Mouse (Mus musculus) embryo, embryonic 11.5 days (tissue): Measurements from ENCODE around the gene Mamld1.
"Not testable (repeated sequence)": the region's sequence is repeated elsewhere in the genome, so short reads cannot be mapped to it uniquely, and the experiment has no call there.

Experiments
- DNase-seq: peaks from one replicate; pipeline ENCODE4 v3.0.0-alpha.2; 2012; ENCODE audit warnings: low read depth, low spot score

The Mamld1 gene

DNA sequence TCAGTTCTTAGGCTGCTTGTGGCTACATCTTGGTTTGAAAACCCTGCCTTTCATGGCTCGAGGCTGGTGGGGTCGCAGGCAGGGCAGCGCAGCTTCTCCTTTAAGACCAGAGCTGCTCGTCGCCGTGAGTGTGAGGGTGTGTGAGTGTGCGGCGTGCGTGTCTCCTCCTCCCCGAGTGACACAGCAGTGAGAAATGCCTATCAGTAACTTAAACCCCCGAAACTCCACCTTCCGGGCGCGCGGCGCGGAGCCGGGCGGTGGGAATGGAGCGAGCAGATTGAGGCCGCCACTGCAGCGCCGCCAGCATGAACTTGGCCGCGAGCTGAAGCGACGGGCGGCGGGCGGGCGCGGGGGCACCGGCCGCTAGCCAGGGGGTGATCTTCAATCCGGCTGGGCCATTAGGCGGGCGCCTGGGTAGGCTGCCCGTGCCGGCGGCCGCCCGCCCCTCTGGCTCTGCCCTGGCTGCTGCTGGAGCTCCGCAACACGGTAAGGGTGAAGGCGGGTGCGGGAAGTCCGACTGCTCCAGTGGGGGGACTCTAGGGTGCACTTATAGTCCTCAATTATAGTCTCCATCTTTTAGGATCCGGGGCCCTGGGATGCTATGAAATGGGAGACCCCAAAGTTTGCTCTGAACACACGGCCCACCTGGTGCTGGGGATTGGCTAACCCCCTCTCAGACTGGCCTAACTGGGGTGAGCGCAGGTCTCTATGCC is at the start of gene Mamld1:
Gene Mamld1 (plus strand): TSS at position 393 of the 713 bp plus-strand sequence.
- DNase-seq, result no peak

GRCm38 (mm10) chrX:71024718-71025117 is 25.3 kb upstream of the Mamld1 start:
- no peak for DNase-seq

- no peak for DNase-seq
Observed at GRCm38 (mm10) chrX:71028007-71028406, 22.0 kb upstream of the Mamld1 start.

- not testable (repeated sequence) for DNase-seq
Observed at GRCm38 (mm10) chrX:71028976-71029375, 21.1 kb upstream of the Mamld1 start.

GRCm38 (mm10) chrX:71050677-71051311 is 738 bp downstream of the Mamld1 start:
- DNase-seq, result no peak

DNA sequence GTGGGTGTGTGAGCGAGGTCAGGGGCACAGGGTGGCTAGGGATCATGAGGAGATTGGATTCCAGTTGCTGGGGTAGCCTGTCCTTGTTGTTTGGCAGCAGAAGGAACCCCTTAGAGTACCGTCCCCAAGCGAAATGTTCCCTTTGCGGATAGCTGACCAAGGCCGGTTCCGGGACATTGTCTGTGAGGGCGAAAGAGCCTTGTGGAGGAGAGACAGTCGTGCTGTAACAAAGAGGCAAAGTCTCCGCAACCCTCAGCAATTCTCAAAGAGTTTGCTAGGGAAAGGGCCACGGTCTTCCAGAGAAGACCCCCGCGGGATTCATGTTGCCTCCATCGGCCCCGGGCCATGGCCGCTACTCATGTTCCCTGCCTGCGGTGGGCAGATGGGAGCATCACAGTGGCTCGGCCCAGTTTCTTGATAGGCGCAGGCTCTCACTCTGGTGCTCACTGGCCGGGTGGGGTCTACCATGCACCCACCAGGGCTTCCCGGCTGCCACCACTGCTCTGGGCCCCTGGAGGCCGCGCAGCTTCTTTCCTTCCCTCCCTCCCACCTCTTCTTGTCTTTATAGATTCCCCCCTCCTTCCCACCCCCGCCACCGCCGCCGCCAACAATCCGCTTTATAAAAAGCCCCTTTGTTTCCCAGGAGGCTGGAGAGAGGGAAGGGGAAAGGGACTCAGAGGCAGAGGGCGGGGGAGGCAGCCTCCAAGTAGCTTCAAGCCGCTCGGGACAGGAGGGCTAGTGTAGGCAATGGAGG is 1.5 kb downstream of the Mamld1 start:
- DNase-seq, result no peak

DNA sequence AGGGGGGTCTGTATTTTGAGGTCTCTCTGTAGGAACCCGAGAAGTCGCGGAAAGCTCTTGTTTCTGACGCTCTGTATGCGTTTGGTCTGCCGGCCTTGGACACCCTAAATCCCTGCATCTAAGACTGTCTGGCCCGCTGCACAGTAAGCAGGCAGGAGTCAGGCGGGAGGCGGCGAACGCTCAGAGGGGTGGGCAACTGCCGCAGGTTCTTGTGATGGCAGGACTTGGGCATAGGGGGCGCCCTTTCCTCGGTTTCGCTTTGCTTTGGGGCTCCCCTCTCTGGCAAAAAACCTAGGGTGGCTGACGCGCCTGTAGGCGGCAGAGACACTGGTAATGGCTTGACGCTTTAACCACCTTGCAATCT is 2.0 kb downstream of the Mamld1 start:
- no peak for DNase-seq

DNA sequence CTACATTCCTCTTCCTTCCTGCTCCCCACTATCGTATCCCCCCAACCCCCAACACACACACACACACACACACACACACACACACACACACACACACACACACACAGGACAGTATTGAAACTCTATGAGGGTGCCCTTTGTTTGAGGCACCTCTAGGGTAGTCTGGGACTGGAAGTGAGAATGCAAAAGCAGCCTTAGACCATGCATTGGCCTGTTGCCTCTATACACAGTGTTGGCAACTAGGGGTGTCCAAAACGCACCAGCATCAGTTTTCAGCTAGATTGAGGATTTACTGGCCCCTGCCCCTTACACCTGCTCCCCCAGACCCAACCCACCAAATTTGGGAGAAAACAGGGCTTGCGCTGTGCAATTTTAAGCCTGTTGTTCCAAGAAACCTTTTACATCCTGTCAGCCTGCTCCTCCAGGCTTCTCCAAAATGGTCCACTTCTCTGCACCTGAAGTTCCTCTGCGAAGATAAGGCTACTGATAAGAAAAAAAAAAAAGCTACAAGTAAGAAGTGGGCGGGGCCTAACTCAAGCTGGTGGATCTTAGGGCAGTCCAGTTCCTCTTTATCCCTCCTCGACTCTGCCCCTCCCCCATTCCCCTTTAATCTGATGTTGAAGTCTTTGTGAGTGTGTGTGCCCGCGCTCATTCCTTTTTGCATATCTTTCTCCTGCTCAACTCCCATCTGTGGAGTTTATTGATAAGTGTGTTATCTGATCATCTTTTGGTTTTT is 2.6 kb downstream of the Mamld1 start:
- no peak for DNase-seq

DNA sequence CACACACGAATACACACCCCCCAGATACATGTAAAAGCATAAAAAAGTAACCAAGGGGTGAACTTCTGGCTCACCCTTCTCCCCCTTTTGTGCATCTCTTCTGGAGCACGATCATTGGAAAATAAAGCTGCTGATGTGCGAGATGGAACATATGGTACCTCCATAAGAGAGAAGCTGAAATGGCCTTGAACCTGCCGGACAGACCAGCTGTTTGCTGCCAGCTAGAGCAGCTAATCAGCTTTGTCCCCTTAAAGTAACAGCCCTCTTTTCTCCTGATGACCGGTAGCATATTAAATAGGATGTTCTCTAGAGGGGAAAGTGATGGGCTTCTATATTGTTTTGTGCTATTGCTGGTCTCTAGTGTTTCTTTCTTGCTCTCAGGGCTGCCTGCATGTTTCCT is 3.2 kb downstream of the Mamld1 start:
- DNase-seq, result no peak

- no peak for DNase-seq
Observed at GRCm38 (mm10) chrX:71056968-71057367, 6.9 kb downstream of the Mamld1 start.

- no peak for DNase-seq
Observed at GRCm38 (mm10) chrX:71085092-71085807, 35.2 kb downstream of the Mamld1 start.

DNA sequence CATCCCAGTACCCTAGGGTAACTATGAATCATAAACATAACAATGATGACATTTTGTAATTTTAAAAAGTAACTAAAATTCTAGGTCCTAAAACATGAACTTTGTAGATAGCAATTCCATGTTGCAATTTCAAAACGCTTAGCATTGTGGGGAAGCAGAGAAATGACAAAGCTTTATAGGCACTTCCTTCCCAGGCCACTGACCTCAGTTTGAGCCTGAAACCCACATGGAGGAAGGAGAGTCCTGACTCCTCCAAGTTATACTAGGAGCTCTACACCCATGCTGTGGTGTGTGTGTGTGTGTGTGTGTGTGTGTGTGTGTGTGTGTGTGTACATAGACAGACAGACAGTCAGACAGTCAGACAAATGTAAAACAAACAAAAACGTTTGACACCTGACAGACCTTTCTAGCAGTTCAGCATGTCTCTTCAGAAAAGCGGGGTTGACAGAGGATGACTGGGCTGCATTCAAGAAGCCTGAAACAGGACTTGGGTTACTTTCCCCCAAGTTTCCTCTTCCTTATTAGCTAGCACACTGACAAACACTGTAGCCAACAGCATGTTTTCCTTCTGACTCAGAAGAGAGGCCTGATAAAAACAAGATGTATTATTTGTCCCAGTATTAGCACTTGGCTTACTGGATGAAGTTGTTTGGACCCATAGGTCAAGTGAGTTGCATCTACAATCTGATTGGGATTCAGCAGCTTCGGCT is 37.5 kb downstream of the Mamld1 start:
- DNase-seq, result no peak

- DNase-seq, result no peak
Observed at GRCm38 (mm10) chrX:71088080-71088414, 38.0 kb downstream of the Mamld1 start.

DNA sequence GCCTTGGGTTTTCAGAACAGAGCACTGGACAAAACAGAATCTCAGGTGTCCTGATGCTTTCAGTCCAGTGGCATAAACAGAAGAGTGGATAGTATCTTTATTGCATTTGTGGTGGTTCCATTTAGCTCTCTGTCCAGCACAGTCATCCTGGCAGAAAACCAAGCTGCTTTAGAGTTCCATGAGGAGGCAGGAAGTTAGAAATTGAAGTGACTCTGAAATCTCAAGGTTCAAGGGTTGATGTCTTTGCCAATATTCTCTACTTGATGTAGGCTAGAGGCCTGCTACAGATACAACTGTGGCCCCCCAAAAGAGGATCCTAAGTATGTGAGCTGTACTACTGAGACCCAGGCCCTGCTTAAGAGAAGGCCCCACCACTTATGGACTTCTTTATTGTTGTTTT is 55.8 kb downstream of the Mamld1 start:
- no peak for DNase-seq

DNA sequence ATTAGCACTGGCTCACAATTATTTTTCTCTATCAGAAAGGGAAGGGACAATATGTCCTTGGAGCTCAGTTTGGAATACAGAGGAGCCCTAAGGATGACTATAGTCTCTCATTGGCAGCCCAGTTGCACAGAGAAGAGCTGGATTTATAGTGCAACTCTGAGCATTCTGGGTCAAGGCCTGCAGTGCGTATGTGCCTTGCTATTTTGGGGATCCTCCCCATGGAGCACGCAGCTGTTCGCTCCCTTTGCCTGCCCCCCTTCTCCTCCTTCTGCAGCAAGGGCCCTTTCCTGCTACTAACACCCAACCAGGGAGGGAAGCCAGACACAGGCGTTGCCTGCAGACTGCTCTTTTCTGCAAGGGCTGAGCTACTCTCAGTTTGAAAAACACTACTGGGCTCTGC is 56.3 kb downstream of the Mamld1 start:
- DNase-seq, result no peak

DNA sequence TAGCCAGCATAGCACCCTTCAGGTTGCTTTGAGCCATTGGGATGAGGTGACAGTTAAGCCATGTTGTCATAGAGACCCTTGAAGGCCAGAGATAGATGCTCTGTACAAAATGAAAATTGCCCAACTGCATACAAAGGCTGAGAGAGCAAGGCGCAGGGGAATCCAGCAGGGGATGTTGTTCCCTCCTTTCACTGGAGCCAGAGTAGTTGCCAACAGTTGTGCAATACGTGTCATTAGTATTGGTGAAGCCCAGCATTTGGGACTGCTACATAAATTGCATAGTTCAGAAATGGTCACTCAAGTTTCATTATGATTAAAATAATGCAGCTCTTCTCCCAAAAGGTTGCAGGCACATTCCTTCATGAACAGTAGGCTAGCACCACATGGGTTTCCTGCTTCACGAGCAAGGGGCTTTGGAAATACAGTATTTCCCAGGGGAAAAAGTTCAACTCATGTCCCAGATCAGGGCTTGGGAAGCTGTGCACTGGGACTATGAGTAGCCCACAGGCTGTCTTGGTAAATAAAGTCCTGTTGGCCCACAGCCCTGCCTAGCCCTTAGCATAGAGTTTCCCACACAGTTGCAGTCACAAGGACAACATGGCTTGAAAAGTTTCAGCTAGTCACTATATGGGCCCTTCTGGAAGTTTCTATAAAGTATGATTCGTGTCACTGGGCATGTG is 58.1 kb downstream of the Mamld1 start:
- no peak for DNase-seq

GRCm38 (mm10) chrX:71110333-71110732 is 60.3 kb downstream of the Mamld1 start:
- DNase-seq, result no peak

DNA sequence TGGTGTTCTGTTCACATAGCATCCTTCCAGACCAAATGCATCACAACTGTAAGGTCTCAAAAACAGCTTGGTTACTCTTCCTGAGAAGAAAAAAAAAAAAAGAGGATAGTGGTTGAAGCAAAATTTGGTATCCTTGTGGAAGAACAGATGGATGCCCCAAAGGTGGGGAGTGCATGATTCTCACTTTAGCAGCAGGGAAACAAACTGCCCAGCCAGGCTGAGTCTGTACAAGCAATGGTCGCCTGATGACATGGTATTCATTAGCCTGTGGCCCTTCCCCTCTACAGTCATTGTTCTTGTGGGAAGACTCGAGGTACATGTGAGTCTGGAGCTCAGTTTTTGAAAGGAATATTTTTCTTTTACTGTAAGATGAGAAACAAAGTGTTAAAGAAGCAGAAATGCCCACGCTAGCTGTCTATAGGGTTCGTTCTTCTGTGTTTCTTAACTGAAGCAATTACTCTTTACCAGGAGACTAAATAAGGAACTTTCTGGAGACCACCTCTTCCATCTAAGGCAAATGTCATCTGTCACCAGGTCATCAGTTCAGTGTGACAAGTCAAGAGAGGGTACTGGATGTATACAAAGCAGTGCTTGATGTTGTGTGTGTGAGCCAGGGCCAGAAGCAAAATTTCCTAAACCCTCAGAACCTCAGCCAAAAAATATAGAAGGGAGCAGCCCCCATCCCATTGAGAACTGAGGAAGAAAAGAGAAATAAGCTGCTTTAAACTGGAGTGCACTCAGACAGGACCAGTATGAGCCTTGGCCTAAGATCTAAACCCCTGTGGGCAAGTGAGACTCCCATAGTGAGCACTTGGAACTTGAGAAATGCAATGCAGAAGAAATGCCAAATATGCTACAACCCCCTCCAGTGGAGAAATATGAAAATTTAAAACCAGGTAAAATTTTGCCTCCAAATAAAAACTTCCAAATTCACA is 72.6 kb downstream of the Mamld1 start:
- no peak for DNase-seq

DNA sequence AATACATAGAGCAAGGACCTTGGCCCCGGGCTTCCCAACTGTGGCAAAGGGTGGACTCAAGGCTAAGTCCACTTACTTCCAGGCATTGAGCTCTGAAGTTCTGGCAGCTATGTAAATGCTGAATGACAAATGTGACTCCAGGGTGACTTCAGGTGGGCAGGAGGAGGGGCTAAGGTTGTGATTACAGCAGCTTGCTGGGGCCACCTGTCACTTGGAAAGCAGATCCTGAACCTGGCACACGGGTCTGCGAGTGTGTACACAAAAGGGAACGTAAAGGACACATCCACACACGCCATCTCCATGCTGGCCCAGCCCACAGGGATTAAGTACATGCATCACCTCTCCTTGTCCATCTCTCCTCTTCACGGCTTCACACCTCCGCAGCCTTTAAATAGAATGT is 75.0 kb downstream of the Mamld1 start:
- DNase-seq, result no peak
